Mouse (Mus musculus) forebrain, postnatal 0 days (tissue): ENCODE data around the gene Zfp109. TPM values are rescaled to one million over a fixed set of nuclear protein-coding genes. Genes with fewer than 3 reads are reported as not detected.

ENCODE experiments used
- ATAC-seq: fragments of 200-750 bp; cut with Nextera tagmentation; 2 replicates; pipeline ENCODE4 v1.8.0; 2017; ENCODE audit warnings: mild to moderate bottlenecking, moderate library complexity
- DNase-seq: peaks from one replicate; pipeline ENCODE4 v3.0.0-alpha.2; 2015
- H3K27ac ChIP-seq: fragments of 300-500 bp; sonication (generic); 2 replicates; pipeline ENCODE4 v1.5.1; 2014; ENCODE audit warnings: low read depth, mild to moderate bottlenecking, antibody characterized with exemption, low read length, moderate library complexity, mixed read lengths
- H3K27me3 ChIP-seq: fragments of 300-500 bp; sonication (generic); 2 replicates; pipeline ENCODE4 v1.6.1; 2014; ENCODE audit warnings: mild to moderate bottlenecking, low read length, mixed read lengths; ENCODE audit not compliant: insufficient read depth
- H3K36me3 ChIP-seq: fragments of 300-500 bp; sonication (generic); 2 replicates; pipeline ENCODE4 v1.6.1; 2014; ENCODE audit warnings: mild to moderate bottlenecking, moderate library complexity; ENCODE audit not compliant: insufficient read depth
- H3K4me1 ChIP-seq: fragments of 300-500 bp; sonication (generic); 2 replicates; pipeline ENCODE4 v1.6.1; 2014; ENCODE audit warnings: antibody characterized with exemption; ENCODE audit not compliant: insufficient read depth
- H3K4me2 ChIP-seq: fragments of 300-500 bp; sonication (generic); 2 replicates; pipeline ENCODE4 v1.6.1; 2014; ENCODE audit warnings: low read depth, mild to moderate bottlenecking, moderate library complexity
- H3K4me3 ChIP-seq: fragments of 300-500 bp; sonication (generic); 2 replicates; pipeline ENCODE4 v1.5.1; 2014; ENCODE audit warnings: low read depth, low read length, mixed read lengths
- H3K9ac ChIP-seq: fragments of 300-500 bp; sonication (generic); 2 replicates; pipeline ENCODE4 v1.6.1; 2014; ENCODE audit warnings: mild to moderate bottlenecking
- H3K9me3 ChIP-seq: fragments of 300-500 bp; sonication (generic); 2 replicates; pipeline ENCODE4 v1.6.1; 2016; ENCODE audit warnings: low read length
- CTCF ChIP-seq: sonication (generic); IDR thresholded peaks from 2 replicates; pipeline ENCODE4 v1.5.1; 2016; ENCODE audit warnings: antibody characterized with exemption, control low read depth, low read depth
- WGBS: fragments of 180-500 bp; shearing (Covaris S2); extraction: QIAGEN DNeasy Blood & Tissue Kit; methylation state at CpG from one replicate; pipeline ENCODE4 v1.1.7; 2014; 5-methylcytosine and 5-hydroxymethylcytosine counted together
- polyA plus RNA-seq: library from polyadenylated mRNA; unstranded; fragments of >200 nt; fragmentation: Nextera tagmentation; extraction: Ambion mirVana; gene quantifications from 2 replicates; pipeline ENCODE4 v1.2.1, GENCODE M21; 2015
- total RNA-seq: library from RNA; depleted of rRNA; stranded (reverse); fragments of >200 nt; gene quantifications from 2 replicates; pipeline ENCODE4 v1.2.3, GENCODE M21; 2014

Gene Zfp109
- total and polyA plus RNA-seq, 2 experiments from 2014 or later = 2.6 to 7.4 TPM

GRCm38 (mm10) chr7:24271191-24271590, 33.8 kb upstream of the Zfp109 start:
- Histone ChIP-seq H3K4me3 (no peak overlapping the region), H3K4me1 (peaks cover 4% of the 10 kb centered on the region; the same call in 1 of the 2 replicates), H3K36me3 (peaks cover 19% of the 10 kb centered on the region; the same call in 1 of the 2 replicates), H3K9ac (no peak overlapping the region), H3K4me2 (no peak overlapping the region), H3K27me3 (no peaks in the 10 kb centered on the region), H3K27ac (no peak overlapping the region), H3K9me3 (no peaks in the 10 kb centered on the region)
- no peak for DNase-seq
- no peak for TF ChIP-seq CTCF
- ATAC-seq = no peak
- WGBS = 94% methylated on average over 6 of the region's 6 CpGs

GRCm38 (mm10) chr7:24270288-24270672, 32.9 kb upstream of the Zfp109 start, which contains the start of gene Zfp93:
Gene Zfp93, plus strand, starts transcription at chr7:24270420.
- ATAC-seq (peak; percentile 97), DNase-seq (peak; percentile 88)
- 2% methylated on average over 12 of the region's 12 CpGs for WGBS
- Histone ChIP-seq H3K27me3 (no peaks in the 10 kb centered on the region), H3K4me2 (peak within 1 kb of the TSS; percentile 78), H3K9ac (peak within 1 kb of the TSS; percentile 60), H3K4me1 (peaks cover 4% of the 10 kb centered on the region; the same call in 1 of the 2 replicates), H3K9me3 (no peaks in the 10 kb centered on the region), H3K36me3 (peaks cover 16% of the 10 kb centered on the region; the same call in 1 of the 2 replicates), H3K27ac (0 out of 2 replicates have a peak within 1 kb of the TSS, but pooled peaks have one; percentile 24), H3K4me3 (peak within 1 kb of the TSS; percentile 48)
- TF ChIP-seq CTCF = no peak

- peaks cover 11% of the 10 kb centered on the region; the same call in 1 of the 2 replicates for H3K36me3 ChIP-seq
- no peak for TF ChIP-seq CTCF
- peak overlapping the region; percentile 48 for H3K4me3 ChIP-seq
- no peak overlapping the region for H3K27ac ChIP-seq
- peak overlapping the region; percentile 60 for H3K9ac ChIP-seq
- no peaks in the 10 kb centered on the region for H3K9me3 ChIP-seq
- 35% methylated on average over 7 of the region's 7 CpGs for WGBS
- no peaks in the 10 kb centered on the region for H3K27me3 ChIP-seq
- H3K4me1 ChIP-seq = peaks cover 4% of the 10 kb centered on the region; the same call in 1 of the 2 replicates
- H3K4me2 ChIP-seq = peak overlapping the region; percentile 78
- DNase-seq (no peak), ATAC-seq (peak; percentile 42)
Observed at GRCm38 (mm10) chr7:24269667-24270287, 32.4 kb upstream of the Zfp109 start.

GRCm38 (mm10) chr7:24269256-24269655, 31.9 kb upstream of the Zfp109 start:
- Histone ChIP-seq H3K36me3 (peaks cover 6% of the 10 kb centered on the region; the same call in 1 of the 2 replicates), H3K9me3 (no peaks in the 10 kb centered on the region), H3K9ac (no peak overlapping the region), H3K27ac (no peak overlapping the region), H3K4me1 (peaks cover 4% of the 10 kb centered on the region; the same call in 1 of the 2 replicates), H3K4me3 (no peak overlapping the region), H3K4me2 (no peak overlapping the region), H3K27me3 (no peaks in the 10 kb centered on the region)
- no peak for TF ChIP-seq CTCF
- 82% methylated on average over 3 of the region's 3 CpGs for WGBS
- DNase-seq (no peak), ATAC-seq (no peak)

- Histone ChIP-seq H3K4me1 (peaks cover 4% of the 10 kb centered on the region; the same call in 1 of the 2 replicates), H3K4me3 (no peak overlapping the region), H3K9me3 (no peaks in the 10 kb centered on the region), H3K36me3 (no peaks in the 10 kb centered on the region), H3K4me2 (no peak overlapping the region), H3K27me3 (no peaks in the 10 kb centered on the region), H3K9ac (no peak overlapping the region), H3K27ac (no peak overlapping the region)
- DNase-seq (no peak), ATAC-seq (no peak)
- 60% methylated on average over 24 of the region's 24 CpGs for WGBS
- no peak for TF ChIP-seq CTCF
Observed at GRCm38 (mm10) chr7:24268176-24269155, 31.1 kb upstream of the Zfp109 start.

- ATAC-seq = no peak
- Histone ChIP-seq H3K4me1 (peaks cover 9% of the 10 kb centered on the region), H3K9me3 (no peaks in the 10 kb centered on the region), H3K4me3 (no peak overlapping the region), H3K9ac (no peak overlapping the region), H3K4me2 (no peak overlapping the region), H3K27ac (no peak overlapping the region), H3K36me3 (peaks cover 24% of the 10 kb centered on the region), H3K27me3 (no peaks in the 10 kb centered on the region)
- 92% methylated on average over 4 of the region's 4 CpGs for WGBS
- DNase-seq = no peak
- no peak for TF ChIP-seq CTCF
Observed at GRCm38 (mm10) chr7:24260000-24260312, 22.6 kb upstream of the Zfp109 start.
